Mouse (Mus musculus) CD4-positive naive resting alpha-beta T cell, adult 76 days (primary cell): Measurements from ENCODE around the gene Rcor2. TPM values are rescaled to one million over a fixed set of nuclear protein-coding genes. Genes with fewer than 3 reads are reported as not detected.

ENCODE experiments used
- total RNA-seq: library from RNA; stranded (reverse); gene quantifications from one replicate; pipeline ENCODE4 v1.2.4, GENCODE M21; 2023

Rcor2 gene
- 1.7 TPM for total RNA-seq

DNA sequence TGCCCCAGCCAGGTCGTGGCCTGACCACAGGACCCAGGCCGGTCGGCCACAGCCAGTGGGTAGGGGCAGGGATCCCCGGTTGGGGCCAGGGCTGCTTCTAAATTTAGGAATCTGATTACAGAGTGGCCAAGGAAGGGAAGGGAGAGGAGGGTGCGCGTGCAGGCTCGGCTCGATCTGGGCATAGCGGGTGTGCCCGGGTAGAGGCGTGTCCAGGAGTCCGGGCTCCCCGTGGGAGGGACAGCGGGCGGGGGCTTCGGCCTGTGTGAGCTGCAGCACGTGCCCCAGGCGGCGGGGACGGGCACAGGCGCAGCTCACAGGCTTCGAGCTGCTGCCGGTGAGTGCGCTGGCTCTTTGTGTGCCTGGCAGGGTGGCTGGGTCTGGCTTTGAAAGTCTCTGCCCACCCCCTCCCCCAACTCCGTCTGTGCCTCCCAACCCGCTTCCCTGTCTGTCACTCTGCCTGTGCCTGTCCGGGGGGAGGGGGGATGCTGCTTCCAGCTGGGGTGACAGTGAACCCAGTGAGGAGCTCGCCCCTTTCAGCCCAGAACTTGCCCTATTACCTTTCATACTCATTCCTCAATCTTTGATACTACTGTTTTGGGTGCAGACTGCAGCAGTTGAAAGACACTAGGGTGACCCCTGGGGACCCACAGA is at the start of gene Rcor2:
Gene Rcor2, plus strand, starts transcription at position 235 of the 651 bp plus-strand sequence.

DNA sequence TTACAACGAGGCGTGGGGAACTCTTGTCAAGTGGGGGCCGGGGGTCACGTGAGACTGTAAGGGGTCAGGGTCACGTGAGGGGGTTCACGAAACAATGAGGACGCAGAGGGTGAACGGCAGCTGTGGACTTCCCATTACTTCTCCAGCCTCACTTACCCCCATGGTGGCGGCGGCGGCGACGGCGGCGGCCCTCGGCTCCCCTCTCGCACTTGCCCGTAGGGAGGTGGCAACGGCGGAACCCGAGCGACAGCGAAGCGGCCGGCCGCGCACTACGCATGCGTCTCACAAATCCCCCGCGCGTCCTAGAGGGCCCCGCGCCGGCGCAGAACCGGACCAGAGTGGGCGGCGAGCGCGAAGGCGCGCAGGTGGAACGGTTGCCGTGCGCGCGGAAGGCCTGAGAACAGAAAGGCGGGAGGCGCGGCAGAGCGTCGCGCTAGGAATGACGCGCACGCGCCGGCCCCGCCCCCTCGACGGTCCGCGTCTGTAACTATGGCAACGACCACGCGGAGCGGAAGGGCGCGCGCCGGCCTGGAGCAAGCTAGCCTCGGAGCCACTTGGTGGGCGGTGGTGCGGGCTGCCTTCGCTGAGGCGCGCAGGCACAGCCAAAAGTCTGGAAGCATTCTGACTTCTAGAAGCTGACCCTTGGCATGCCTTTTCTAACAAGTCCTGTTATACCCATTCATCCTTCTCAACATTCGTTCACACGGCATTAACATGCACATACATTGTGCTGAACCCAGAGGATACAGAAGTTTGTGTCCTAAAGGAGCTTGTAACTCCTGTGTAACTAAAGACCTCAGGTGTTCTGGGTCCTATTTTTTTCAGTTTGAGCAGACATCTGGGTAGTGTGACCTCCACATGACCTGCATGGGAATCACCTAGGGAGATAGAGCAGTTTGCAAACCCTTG is 26.1 kb upstream of the Rcor2 start, which contains the start of gene Naa40:
Gene Naa40, minus strand, starts transcription at position 402 of the 909 bp plus-strand sequence.

Other genes starting within 250 kb of the Rcor2 start
- gene Fermt3, start 247.9 kb upstream of the Rcor2 start, total RNA-seq, result 143 TPM
- 91.7 TPM for gene Stip1, start 227.4 kb upstream of the Rcor2 start, total RNA-seq
- 14.7 TPM for gene Macrod1, start 210.5 kb upstream of the Rcor2 start, total RNA-seq
- gene Flrt1, start 161.6 kb upstream of the Rcor2 start, total RNA-seq, result not detected
- gene Otub1, start 61.0 kb upstream of the Rcor2 start, total RNA-seq, result 107 TPM
- 205 TPM for gene Cox8a, start 49.7 kb upstream of the Rcor2 start, total RNA-seq
- gene Naa40, start 26.1 kb upstream of the Rcor2 start, total RNA-seq, result 33.5 TPM
- gene Mark2, start 74.5 kb downstream of the Rcor2 start, total RNA-seq, result 233 TPM
- 28.0 TPM for gene Spindoc, start 115.7 kb downstream of the Rcor2 start, total RNA-seq
- gene 2700081O15Rik, start 150.3 kb downstream of the Rcor2 start, total RNA-seq, result 1.5 TPM
- 43.4 TPM for gene Rtn3, start 216.0 kb downstream of the Rcor2 start, total RNA-seq
- 53.0 TPM for gene Atl3, start 226.7 kb downstream of the Rcor2 start, total RNA-seq